Mouse (Mus musculus): ENCODE results near the gene Ccser1. TPM values are rescaled to one million over a fixed set of nuclear protein-coding genes. Genes with fewer than 3 reads are reported as not detected.

Ccser1 gene
- polyA plus RNA-seq, 1 experiment, result not detected

DNA sequence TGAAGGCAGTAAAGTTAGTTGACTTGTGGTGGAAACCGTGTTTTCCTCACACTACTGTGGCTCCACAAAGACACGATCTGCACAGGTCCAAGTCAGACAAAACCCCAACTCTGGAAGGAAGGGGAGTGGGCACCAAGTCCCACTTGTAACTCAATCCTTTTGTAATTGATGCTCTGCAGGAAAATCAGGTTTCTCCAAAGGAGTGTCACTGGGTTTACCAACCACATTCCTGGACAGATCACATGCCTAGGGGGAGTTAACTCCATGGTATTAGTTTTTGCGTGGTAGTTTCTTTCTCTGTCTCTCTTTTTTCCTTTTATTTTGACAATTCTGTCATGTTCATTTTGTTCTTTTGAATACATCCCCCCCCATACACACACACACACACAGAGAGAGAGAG lies 252.0 kb downstream of the Ccser1 start:
- TF ChIP-seq GATA1 (IDR thresholded peaks at IDR 0.05; ENCODE audit: low read length), result no peak

DNA sequence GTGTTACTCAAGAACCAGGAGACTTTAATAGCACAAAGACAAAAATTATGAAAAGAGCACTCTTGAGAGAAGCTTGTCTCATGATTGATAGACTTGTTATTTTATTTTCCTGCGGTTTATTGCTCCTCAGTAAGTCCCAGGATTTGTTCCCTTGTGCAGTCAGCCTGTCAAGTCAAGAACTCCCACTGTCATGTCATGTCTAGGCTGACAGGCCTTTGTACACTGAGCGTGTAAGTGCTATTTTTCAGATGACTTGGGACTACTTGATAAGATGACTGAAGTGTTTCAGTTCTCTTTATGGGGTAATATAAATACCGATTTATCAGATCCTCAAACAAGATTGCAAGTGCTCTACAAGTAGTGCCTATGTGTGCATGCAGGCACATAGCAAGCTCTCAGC lies 252.6 kb downstream of the Ccser1 start:
- TF ChIP-seq GATA1 (IDR thresholded peaks at IDR 0.05; ENCODE audit: low read length), result no peak

DNA sequence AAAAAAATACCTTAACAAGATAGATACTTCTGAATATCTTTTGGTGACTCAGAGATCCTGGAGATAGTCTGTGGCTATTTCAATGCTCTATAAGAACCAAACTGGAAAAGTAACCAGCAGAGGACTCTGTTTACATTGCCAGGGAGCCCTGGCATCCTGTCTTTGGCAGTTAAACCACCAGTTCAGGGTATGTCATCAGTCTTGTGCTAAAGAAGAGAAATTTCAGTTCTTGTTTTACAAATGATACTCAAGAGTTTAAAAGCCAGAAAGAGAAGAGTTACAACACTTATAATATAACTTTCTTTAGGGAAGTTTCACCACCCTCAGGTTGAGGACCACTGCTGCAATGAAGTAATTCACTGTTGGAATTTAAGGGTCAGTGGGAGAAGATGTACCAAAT lies 258.0 kb downstream of the Ccser1 start:
- no peak for TF ChIP-seq GATA1 (IDR thresholded peaks at IDR 0.05; ENCODE audit: low read length)

DNA sequence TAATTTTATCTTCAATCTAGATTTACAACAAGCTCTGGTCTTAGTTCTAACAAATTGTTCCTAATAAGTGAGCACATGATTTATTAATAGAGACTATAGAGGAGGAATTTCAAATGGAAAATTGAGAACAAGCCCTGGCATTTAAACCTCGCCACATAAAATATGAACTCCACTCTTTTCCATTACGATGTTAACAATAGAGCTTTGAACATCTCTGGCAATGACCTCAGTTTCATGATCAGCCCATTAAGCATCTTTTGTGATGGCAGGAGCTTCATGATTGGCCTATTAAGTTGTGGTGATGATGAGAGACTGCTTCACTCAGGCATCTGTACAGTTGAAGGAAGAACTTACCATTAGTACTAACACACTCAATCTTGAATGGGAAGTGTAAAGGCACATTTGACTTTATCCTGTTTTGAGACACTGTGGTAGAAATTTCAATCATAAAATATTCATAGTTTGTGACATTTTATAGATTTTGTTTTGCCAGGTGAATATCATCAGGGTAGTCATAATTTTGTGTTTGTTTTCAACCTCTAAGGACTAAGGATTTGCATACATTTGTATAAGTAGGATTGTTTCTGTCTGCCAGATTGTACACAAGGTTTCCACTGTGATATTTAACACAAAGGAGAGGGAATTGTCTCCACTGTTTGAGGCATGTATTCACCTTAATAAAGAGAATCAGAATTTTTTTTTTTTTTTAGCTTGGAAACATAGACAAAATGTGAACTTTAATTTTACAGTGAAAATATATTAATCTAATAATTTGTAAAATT lies 291.4 kb downstream of the Ccser1 start:
- no peak for TF ChIP-seq GATA1 (IDR thresholded peaks at IDR 0.05; ENCODE audit: low read length)

DNA sequence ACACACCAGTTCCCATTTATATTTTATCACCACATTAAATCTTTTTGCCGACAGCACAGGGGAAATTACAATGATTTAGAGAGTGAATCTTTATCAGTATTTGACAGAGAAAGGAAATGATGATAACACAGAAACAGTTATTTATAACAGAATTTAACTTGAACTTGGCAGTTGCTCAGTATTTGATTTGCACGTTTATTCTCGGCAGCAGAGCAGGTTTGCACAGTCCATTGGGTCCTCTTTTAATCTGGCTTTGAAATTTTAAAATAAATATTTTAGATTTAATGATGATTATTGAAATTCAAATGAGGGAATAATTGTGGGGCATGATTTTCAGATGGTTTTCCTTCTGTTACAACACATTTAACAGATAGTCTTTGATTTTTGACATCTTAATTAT lies 305.2 kb downstream of the Ccser1 start:
- no peak for TF ChIP-seq GATA1 (IDR thresholded peaks at IDR 0.05; ENCODE audit: low read length)

DNA sequence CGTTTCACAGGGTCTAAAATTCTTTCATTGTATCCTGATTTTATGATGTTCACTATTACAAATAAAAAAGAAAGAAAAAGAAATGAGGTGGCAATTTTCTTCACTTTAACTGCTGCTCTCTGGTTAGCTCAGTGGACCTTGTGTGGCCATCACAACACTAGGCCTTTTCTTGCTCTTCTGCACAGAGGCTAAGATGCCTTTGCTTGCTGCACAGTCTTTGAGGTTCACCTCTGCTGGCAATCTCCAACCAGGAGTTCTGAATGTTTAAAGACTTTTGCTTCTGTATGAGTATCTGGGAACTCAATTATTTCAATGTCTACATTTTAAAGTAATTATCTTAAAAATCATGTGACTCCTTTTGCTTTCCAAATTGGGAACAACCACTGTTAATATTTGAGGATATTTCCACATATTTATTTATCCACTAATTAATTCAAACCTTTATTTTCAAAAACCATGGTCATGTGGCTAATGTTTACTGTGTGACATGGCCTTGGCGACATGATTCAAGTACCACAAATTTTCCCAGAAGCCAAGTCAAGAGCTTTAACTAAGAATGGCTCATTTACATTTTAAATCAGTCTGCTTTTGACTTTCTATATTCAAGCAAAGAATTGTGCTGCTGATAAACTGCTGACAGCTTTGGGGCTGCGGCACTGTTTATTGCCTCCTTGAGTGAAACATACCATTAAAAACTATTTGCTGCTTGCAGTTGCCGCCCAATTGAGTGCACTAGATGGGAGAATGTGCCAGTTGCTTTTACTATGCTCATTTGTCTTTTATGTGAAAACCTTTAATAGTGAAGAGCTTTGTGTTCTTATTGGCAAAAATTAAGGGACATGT lies 312.1 kb downstream of the Ccser1 start:
- TF ChIP-seq GATA1 (IDR thresholded peaks at IDR 0.05; ENCODE audit: low read length), result no peak

DNA sequence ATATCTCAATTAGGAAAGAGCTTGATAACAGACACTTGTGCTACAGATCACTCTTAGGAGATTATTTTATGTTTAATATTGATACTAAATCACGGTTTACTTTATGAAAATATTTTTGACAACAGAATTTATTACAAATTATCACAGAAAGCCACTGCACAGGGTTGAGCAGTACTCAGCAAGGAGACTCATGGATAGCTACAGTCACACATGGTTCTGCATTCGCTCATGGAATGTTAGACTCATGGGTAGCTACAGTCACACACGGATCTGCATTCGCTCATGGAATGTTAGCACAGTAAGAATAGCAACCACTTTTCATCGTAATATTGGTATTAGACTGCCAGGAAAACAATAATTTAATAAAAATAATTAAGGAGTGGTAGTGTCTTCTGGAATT lies 313.3 kb downstream of the Ccser1 start:
- TF ChIP-seq GATA1 (IDR thresholded peaks at IDR 0.05; ENCODE audit: low read length), result no peak

DNA sequence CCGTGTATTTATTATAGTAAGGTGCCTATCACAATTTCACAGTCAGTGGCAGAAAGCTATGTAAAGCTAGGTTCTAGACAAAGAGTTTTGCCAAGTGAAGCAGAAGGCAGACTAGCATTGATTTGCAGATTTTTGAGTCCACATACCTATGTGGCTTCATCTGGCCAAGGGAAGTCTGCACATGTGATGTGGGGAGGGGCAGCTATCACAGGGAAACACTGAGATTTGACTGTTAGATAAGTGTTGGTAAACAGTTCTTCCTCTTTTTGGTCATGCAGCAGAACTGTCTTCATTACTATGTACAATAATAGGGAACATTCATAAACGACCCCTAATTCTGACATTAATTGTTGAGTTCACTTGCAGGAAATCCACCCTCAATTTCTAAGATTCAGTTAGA lies 335.2 kb downstream of the Ccser1 start:
- no peak for TF ChIP-seq GATA1 (IDR thresholded peaks at IDR 0.05; ENCODE audit: low read length)

DNA sequence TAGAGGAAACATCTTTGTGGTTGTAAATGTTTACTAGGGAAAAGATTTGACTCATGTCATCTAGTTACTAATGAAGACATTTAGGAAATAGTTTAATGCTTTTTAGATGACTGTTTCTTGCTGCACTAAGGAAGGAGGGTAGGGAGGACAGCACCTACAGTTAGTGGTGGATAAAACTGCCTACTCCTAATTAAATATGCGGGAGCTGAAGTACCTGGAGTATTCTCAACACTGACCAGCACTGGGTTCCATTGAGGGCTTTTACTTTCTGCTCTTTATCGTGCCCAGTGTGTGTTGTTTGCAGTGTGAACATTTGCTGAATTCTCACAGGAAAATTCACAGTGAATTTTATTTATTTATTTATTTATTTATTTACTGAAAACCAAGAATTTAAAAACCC lies 341.5 kb downstream of the Ccser1 start:
- TF ChIP-seq GATA1 (IDR thresholded peaks at IDR 0.05; ENCODE audit: low read length), result no peak

DNA sequence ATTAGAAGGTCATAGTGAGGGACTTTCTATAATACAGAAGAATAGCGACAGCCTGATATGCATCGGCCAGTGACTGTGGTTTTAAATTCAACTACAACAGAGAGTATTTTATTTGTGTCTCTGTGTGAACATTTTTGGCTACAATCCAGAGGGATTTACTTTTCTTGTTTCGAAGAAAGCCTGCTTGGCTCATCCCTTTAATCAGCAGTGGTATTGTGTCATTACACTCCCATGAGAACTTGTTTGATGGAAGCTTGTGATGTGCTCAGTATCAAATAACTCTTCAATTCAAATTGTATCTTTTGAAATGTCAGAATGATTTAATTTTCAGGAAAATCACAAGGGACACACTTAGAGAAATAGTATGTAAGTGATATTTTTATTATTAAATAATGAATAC lies 342.0 kb downstream of the Ccser1 start:
- no peak for TF ChIP-seq GATA1 (IDR thresholded peaks at IDR 0.05; ENCODE audit: low read length)

DNA sequence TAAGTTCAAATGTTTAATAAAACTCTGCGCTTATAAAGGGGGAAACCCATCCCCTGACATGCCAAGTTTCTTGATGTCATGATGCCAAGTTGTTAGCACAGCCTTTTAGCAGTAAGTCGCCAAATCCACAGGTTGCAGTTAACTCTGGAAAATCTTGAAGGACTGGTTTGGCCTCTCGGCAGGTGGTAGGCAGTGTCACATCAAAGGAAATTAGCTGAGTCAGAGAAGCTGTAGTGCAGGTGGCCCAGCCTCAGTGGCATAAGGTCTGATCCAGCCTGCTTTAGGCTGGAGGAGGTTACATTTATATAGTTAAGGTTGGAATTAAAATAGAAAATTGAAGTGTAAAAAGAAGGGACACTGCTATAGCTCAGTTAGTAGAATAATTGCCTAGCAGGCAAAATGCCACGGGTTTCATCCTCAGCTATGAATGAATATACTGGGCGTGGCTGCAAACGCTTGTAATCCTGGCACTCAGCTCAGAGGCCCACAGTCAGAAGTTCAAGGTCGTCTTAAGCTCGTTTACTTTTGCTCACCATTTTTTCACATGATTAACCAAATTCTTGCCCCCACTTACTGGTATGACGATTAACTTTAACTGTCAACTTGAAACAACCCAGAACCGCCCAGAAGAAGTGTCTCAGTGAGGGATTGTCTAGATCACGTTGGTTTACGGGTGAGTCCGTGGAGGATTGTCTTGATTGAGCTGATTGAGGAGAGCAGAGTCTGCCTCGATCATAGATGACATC lies 343.8 kb downstream of the Ccser1 start:
- no peak for TF ChIP-seq GATA1 (IDR thresholded peaks at IDR 0.05; ENCODE audit: low read length)

DNA sequence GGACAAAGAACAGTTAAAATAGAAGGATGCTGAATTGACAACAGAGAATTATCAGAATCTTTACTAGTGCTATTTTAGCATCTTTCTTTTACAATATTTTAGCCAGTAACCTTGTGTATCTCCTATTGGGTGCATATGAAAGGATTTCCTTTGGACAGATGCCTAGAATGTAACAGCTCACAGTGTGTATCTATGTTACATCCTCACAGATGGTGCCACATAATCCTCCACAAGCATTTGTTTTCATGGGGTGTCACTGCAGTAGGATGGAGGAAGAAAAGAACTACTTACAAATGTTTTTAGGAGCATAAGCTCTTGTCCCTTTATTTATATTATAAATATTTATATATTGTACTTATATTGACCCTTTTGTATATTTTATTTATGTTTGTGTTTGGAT lies 360.6 kb downstream of the Ccser1 start:
- TF ChIP-seq GATA1 (IDR thresholded peaks at IDR 0.05; ENCODE audit: low read length), result no peak

DNA sequence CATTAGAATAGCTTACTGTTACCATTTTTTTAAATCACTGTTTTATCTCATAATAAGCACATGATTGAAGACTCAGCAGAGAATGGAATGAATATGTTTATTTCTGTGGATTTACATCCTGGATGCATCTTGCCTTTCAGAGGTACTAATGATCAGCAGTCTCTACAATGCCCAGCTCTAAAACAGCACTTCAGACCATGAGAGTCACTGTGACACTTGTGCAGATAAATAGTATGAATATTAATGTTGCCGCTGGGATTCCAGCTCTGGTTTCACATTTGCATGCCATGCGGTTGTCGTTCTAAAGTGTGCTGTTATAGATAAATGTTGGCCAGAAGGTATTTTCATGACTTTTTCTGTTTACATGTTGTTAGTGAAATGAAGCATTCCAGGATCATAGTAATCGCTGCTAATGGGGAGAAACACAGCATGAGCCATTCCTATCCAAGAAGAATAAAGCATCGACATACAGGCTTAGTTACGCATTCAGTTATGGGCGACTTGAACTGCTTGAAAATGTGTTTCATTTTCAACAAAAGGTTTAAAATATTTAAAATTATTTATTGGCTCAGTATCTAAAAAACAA lies 363.4 kb downstream of the Ccser1 start:
- no peak for TF ChIP-seq GATA1 (IDR thresholded peaks at IDR 0.05; ENCODE audit: low read length)

DNA sequence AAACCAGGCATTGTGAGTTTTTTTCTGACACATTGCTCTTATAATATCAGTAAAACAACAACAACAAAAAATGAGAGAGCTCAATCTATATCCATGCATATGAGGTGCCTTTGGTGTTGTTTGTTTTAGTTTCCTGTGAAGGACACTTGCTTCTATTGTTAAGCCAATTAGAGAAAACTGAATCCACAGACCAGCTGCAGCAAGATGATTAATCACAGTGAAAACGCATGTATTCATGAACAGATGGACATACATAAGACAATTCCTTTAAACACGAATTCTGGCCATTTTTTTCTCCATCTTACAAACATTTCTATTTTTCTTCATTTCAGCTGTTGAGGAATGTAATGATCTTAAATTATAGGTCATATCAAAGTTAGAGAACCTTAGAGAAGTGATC lies 387.4 kb downstream of the Ccser1 start:
- no peak for TF ChIP-seq GATA1 (IDR thresholded peaks at IDR 0.05; ENCODE audit: low read length)

DNA sequence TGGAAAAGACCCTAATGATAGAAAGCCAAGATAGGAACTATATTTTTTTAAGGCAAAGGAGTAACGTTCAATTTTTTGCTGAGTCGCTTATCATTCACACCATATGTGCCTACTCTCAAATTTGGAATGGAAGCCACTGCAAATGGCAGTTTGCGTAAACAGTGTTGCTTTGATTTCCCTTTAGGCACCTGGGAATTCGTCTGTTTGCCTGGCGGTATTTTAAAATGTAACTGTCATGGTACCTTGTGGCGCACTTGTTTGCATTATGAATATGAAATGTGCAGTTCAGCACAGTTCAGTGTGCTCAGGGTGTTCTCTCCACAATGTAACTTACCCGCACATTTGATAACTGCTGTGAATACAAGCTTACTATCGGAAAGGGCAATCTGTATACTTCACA lies 387.8 kb downstream of the Ccser1 start:
- TF ChIP-seq GATA1 (IDR thresholded peaks at IDR 0.05; ENCODE audit: low read length), result no peak

DNA sequence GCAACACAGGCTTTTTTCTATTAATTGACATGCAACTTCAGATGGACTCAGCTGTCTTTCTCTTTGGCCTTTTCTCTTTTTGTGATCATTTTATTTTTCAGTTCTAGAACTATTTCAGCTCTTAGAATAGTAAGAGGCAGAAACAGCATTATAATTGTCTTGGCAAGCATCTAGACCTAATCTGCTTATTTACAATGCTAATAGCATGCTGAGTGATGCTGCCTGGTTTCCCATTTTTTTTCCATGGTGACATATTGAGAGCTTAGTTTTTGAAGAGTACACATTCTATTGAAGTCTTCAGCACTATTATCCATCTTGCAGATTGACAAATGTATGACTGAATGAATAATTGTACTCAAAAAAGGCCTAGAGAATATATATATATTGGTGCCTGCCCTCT lies 401.6 kb downstream of the Ccser1 start:
- TF ChIP-seq GATA1 (IDR thresholded peaks at IDR 0.05; ENCODE audit: low read length), result no peak
